Mouse (Mus musculus) embryonic stem cell, embryonic (primary cell): Measurements from ENCODE around the gene Anapc5.

Experiments
- CTCF ChIA-PET, 4 experiments: fragments of 300-600 bp in 2 of 4; fragments of 350-600 bp in 2 of 4; sonication (Branson Sonifier 250); formaldehyde crosslinking; loops; one replicate each; lab custom pipeline; 2022; ENCODE audit warnings: inconsistent platforms in 2 of 4; lab: Charles Lee
- POLR2A ChIA-PET, 4 experiments: fragments of 300-600 bp in 2 of 4; fragments of 350-600 bp in 2 of 4; sonication (Branson Sonifier 250); formaldehyde crosslinking; loops; one replicate each; lab custom pipeline; 2022; ENCODE audit warnings: antibody characterized with exemption in 4 of 4, inconsistent platforms in 1 of 4; lab: Charles Lee

The Anapc5 gene

GRCm38 (mm10) chr5:122820777-122821523 lies at the start of gene Anapc5:
TSS of gene Anapc5 (minus strand) at chr5:122821339.
- CTCF ChIA-PET: interaction anchor here (0.6 to 1.9 kb wide), 15 partner anchors 9 to 700 kb away, joined by 3 to 23 read pairs (median 3); no protein-coding TSS in a partner anchor
- POLR2A ChIA-PET: interaction anchor here (0.6 to 17.3 kb wide), 81 partner anchors 7 to 1606 kb away, joined by 3 to 296 read pairs (median 4); partner anchors contain the start of genes Rnf34 (in 4 of the 4), Fam216a (in 1 of the 4), Kntc1 (in 1 of the 4) and Orai1 (in 1 of the 4)

GRCm38 (mm10) chr5:122863053-122863452 lies 41.9 kb upstream of the Anapc5 start:
- POLR2A ChIA-PET: interaction anchor here in 1 of 4 experiments (0.5 to 3.7 kb wide), 10 partner anchors 9 to 704 kb away, joined by 3 to 20 read pairs (median 4); partner anchors contain the start of gene Rnf34

GRCm38 (mm10) chr5:122855858-122856257 lies 34.7 kb upstream of the Anapc5 start:
- ChIA-PET POLR2A (interaction anchor here (0.6 to 5.4 kb wide), 11 partner anchors 12 to 599 kb away, joined by 3 to 34 read pairs (median 4); no protein-coding TSS in a partner anchor), CTCF (interaction anchor here in 2 of 4 experiments (0.6 to 1.0 kb wide), 3 partner anchors 69 to 1622 kb away, joined by 3 to 4 read pairs (median 3); partner anchors contain the start of gene Rilpl2 (in 1 of the 2))

More at GRCm38 (mm10) chr5:122863053-122863452, 41.9 kb upstream of the Anapc5 start:
- CTCF ChIA-PET: interaction anchor here in 2 of 4 experiments (0.6 to 1.1 kb wide), 2 partner anchors 17 to 721 kb away, joined by 3 to 5 read pairs; no protein-coding TSS in a partner anchor

GRCm38 (mm10) chr5:122852611-122853010 lies 31.5 kb upstream of the Anapc5 start:
- ChIA-PET CTCF (interaction anchor here in 1 of 4 experiments (0.6 to 1.7 kb wide), 2 partner anchors 28 to 897 kb away, joined by 3 read pairs; partner anchors contain the start of gene Kntc1), POLR2A (interaction anchor here in 3 of 4 experiments (0.6 to 3.0 kb wide), 27 partner anchors 9 to 1059 kb away, joined by 3 to 20 read pairs (median 5); partner anchors contain the start of genes Anapc5 (in 2 of the 3), Orai1 (in 1 of the 3) and Wdr66 (in 1 of the 3))

- ChIA-PET CTCF (interaction anchor here in 3 of 4 experiments (0.7 to 1.3 kb wide), 5 partner anchors 26 to 124 kb away, joined by 3 to 5 read pairs (median 4); no protein-coding TSS in a partner anchor), POLR2A (interaction anchor here (0.6 to 2.6 kb wide), 33 partner anchors 10 to 299 kb away, joined by 3 to 23 read pairs (median 4); partner anchors contain the start of gene Anapc5 (in 3 of the 4))
Observed at GRCm38 (mm10) chr5:122850319-122851002, 29.3 kb upstream of the Anapc5 start.

- POLR2A ChIA-PET: interaction anchor here (0.6 to 2.6 kb wide), 35 partner anchors 10 to 300 kb away, joined by 3 to 23 read pairs (median 4); partner anchors contain the start of gene Anapc5 (in 3 of the 4)
- CTCF ChIA-PET: interaction anchor here in 3 of 4 experiments (0.6 to 1.3 kb wide), 7 partner anchors 26 to 123 kb away, joined by 3 to 5 read pairs (median 3); no protein-coding TSS in a partner anchor
Observed at GRCm38 (mm10) chr5:122849521-122850318, 28.6 kb upstream of the Anapc5 start, which contains the start of gene Rnf34. TSS of gene Rnf34 (plus strand) at chr5:122850048.

- CTCF ChIA-PET: interaction anchor here in 1 of 4 experiments (0.6 kb wide), 1 partner anchor 30 kb away, joined by 3 read pairs; no protein-coding TSS in a partner anchor
- POLR2A ChIA-PET: interaction anchor here in 3 of 4 experiments (0.6 to 1.9 kb wide), 5 partner anchors 18 to 26 kb away, joined by 3 to 5 read pairs (median 3); partner anchors contain the start of gene Anapc5 (in 1 of the 3)
Observed at GRCm38 (mm10) chr5:122843799-122844198, 22.7 kb upstream of the Anapc5 start.

GRCm38 (mm10) chr5:122841126-122841525 lies 20.0 kb upstream of the Anapc5 start:
- CTCF ChIA-PET: interaction anchor here in 2 of 4 experiments (0.6 to 0.8 kb wide), 2 partner anchors 30 to 102 kb away, joined by 3 read pairs; no protein-coding TSS in a partner anchor
- POLR2A ChIA-PET: interaction anchor here in 2 of 4 experiments (1.1 to 9.3 kb wide), 5 partner anchors 8 to 18 kb away, joined by 3 to 112 read pairs (median 4); partner anchors contain the start of genes Anapc5 (in 1 of the 2) and Rnf34 (in 1 of the 2)

GRCm38 (mm10) chr5:122832996-122833395 lies 11.9 kb upstream of the Anapc5 start:
- ChIA-PET CTCF (interaction anchor here in 3 of 4 experiments (0.7 to 1.2 kb wide), 5 partner anchors 21 to 810 kb away, joined by 3 to 12 read pairs (median 5); no protein-coding TSS in a partner anchor), POLR2A (interaction anchor here in 2 of 4 experiments (0.7 to 9.3 kb wide), 13 partner anchors 8 to 417 kb away, joined by 3 to 112 read pairs (median 4); partner anchors contain the start of genes Anapc5 (in 1 of the 2), P2rx4 (in 1 of the 2) and Rnf34 (in 1 of the 2))

- CTCF ChIA-PET: interaction anchor here in 3 of 4 experiments (0.7 to 1.2 kb wide), 5 partner anchors 20 to 809 kb away, joined by 3 to 12 read pairs (median 5); no protein-coding TSS in a partner anchor
- POLR2A ChIA-PET: interaction anchor here in 2 of 4 experiments (0.7 to 9.3 kb wide), 13 partner anchors 9 to 417 kb away, joined by 3 to 112 read pairs (median 4); partner anchors contain the start of genes Anapc5 (in 1 of the 2), P2rx4 (in 1 of the 2) and Rnf34 (in 1 of the 2)
Observed at GRCm38 (mm10) chr5:122832536-122832935, 11.4 kb upstream of the Anapc5 start.

GRCm38 (mm10) chr5:122825099-122825498 lies 4.0 kb upstream of the Anapc5 start:
- POLR2A ChIA-PET: interaction anchor here (0.5 to 17.3 kb wide), 58 partner anchors 8 to 982 kb away, joined by 3 to 296 read pairs (median 4); partner anchors contain the start of genes Orai1 (in 2 of the 4), Rnf34 (in 2 of the 4), P2rx4 (in 1 of the 4) and Tctn1 (in 1 of the 4)
- CTCF ChIA-PET: interaction anchor here in 3 of 4 experiments (0.5 to 3.5 kb wide), 17 partner anchors 13 to 745 kb away, joined by 3 to 14 read pairs (median 4); partner anchors contain the start of gene Orai1 (in 1 of the 3)

GRCm38 (mm10) chr5:122824450-122824849 lies 3.3 kb upstream of the Anapc5 start:
- CTCF ChIA-PET: interaction anchor here in 3 of 4 experiments (0.6 to 3.5 kb wide), 18 partner anchors 12 to 248 kb away, joined by 3 to 14 read pairs (median 4); partner anchors contain the start of genes Orai1 (in 1 of the 3) and Rnf34 (in 1 of the 3)

GRCm38 (mm10) chr5:122823976-122824375 lies 2.8 kb upstream of the Anapc5 start:
- CTCF ChIA-PET: interaction anchor here (0.5 to 3.5 kb wide), 22 partner anchors 12 to 344 kb away, joined by 3 to 14 read pairs (median 4); partner anchors contain the start of genes Orai1 (in 1 of the 4) and Rnf34 (in 1 of the 4)
- POLR2A ChIA-PET: interaction anchor here (0.5 to 17.3 kb wide), 31 partner anchors 9 to 1316 kb away, joined by 3 to 296 read pairs (median 4); partner anchors contain the start of genes Orai1 (in 2 of the 4), Kdm2b (in 1 of the 4) and Rnf34 (in 1 of the 4)

More at GRCm38 (mm10) chr5:122824450-122824849, 3.3 kb upstream of the Anapc5 start:
- POLR2A ChIA-PET: interaction anchor here (0.6 to 17.3 kb wide), 48 partner anchors 8 to 1316 kb away, joined by 3 to 296 read pairs (median 4); partner anchors contain the start of genes Orai1 (in 2 of the 4), Rnf34 (in 2 of the 4), Kdm2b (in 1 of the 4) and P2rx4 (in 1 of the 4)

GRCm38 (mm10) chr5:122822441-122822840 lies 1.3 kb upstream of the Anapc5 start:
- CTCF ChIA-PET: interaction anchor here (0.6 to 3.5 kb wide), 5 partner anchors 11 to 97 kb away, joined by 3 to 14 read pairs (median 4); no protein-coding TSS in a partner anchor
- POLR2A ChIA-PET: interaction anchor here in 2 of 4 experiments (0.7 to 17.3 kb wide), 29 partner anchors 8 to 383 kb away, joined by 3 to 296 read pairs (median 5); partner anchors contain the start of genes Rnf34 (in 2 of the 2) and P2rx4 (in 1 of the 2)

- ChIA-PET CTCF (interaction anchor here in 2 of 4 experiments (0.6 to 1.9 kb wide), 7 partner anchors 10 to 421 kb away, joined by 3 to 23 read pairs (median 3); no protein-coding TSS in a partner anchor), POLR2A (interaction anchor here in 3 of 4 experiments (0.6 to 17.3 kb wide), 43 partner anchors 7 to 1605 kb away, joined by 3 to 296 read pairs (median 5); partner anchors contain the start of genes P2rx4 (in 2 of the 3), Rnf34 (in 2 of the 3), Kntc1 (in 1 of the 3) and Orai1 (in 1 of the 3))
Observed at GRCm38 (mm10) chr5:122821524-122821885, 366 bp upstream of the Anapc5 start.
